Mouse (Mus musculus) midbrain, embryonic 14.5 days (tissue): ENCODE results near the gene Lgalsl. TPM values are rescaled to one million over a fixed set of nuclear protein-coding genes. Genes with fewer than 3 reads are reported as not detected.

ENCODE experiments used
- ATAC-seq: fragments of 200-750 bp; cut with Nextera tagmentation; 2 replicates; pipeline ENCODE4 v1.8.0; 2017; ENCODE audit warnings: moderate number of reproducible peaks, moderate library complexity; ENCODE audit not compliant: low FRiP score, low TSS enrichment
- DNase-seq: peaks from one replicate; pipeline ENCODE4 v3.0.0-alpha.2; 2015
- H3K27ac ChIP-seq: fragments of 300-500 bp; sonication (generic); replicated peaks from 2 replicates; pipeline ENCODE4 v1.5.1; 2014; ENCODE audit warnings: mild to moderate bottlenecking, low read depth, low read length, moderate library complexity
- H3K27me3 ChIP-seq: fragments of 300-500 bp; sonication (generic); 2 replicates; pipeline ENCODE4 v1.6.1; 2014; ENCODE audit warnings: low read length, control low read depth, mixed read lengths; ENCODE audit not compliant: control insufficient read depth, insufficient read depth
- H3K36me3 ChIP-seq: fragments of 300-500 bp; sonication (generic); 2 replicates; pipeline ENCODE4 v1.6.1; 2014; ENCODE audit warnings: low read length, control low read depth; ENCODE audit not compliant: control insufficient read depth, insufficient read depth
- H3K4me1 ChIP-seq: fragments of 300-500 bp; sonication (generic); 2 replicates; pipeline ENCODE4 v1.6.1; 2014; ENCODE audit warnings: mild to moderate bottlenecking, antibody characterized with exemption, low read length, control low read depth; ENCODE audit not compliant: control insufficient read depth, insufficient read depth
- H3K4me2 ChIP-seq: fragments of 300-500 bp; sonication (generic); 2 replicates; pipeline ENCODE4 v1.6.1; 2014; ENCODE audit warnings: mild to moderate bottlenecking, low read length, moderate library complexity
- H3K4me3 ChIP-seq: fragments of 300-500 bp; sonication (generic); replicated peaks from 2 replicates; pipeline ENCODE4 v1.5.1; 2014; ENCODE audit warnings: low read depth, low read length
- H3K9ac ChIP-seq: fragments of 300-500 bp; sonication (generic); replicated peaks from 2 replicates; pipeline ENCODE4 v1.6.1; 2014; ENCODE audit warnings: mild to moderate bottlenecking, low read length, moderate library complexity
- H3K9me3 ChIP-seq: fragments of 300-500 bp; sonication (generic); 2 replicates; pipeline ENCODE4 v1.6.1; 2016; ENCODE audit warnings: low read length, control low read depth, mixed read lengths; ENCODE audit not compliant: control insufficient read depth
- WGBS: fragments of 180-500 bp; shearing (Covaris S2); extraction: QIAGEN DNeasy Blood & Tissue Kit; methylation state at CpG from one replicate; pipeline ENCODE4 v1.1.7; 2014; 5-methylcytosine and 5-hydroxymethylcytosine counted together
- polyA plus RNA-seq: library from polyadenylated mRNA; unstranded; fragments of >200 nt; fragmentation: Nextera tagmentation; extraction: Ambion mirVana; gene quantifications from 2 replicates; pipeline ENCODE4 v1.2.1, GENCODE M21; 2014

Lgalsl gene
- polyA plus RNA-seq, 1 experiment from 2014 or later, result 72.9 TPM

DNA sequence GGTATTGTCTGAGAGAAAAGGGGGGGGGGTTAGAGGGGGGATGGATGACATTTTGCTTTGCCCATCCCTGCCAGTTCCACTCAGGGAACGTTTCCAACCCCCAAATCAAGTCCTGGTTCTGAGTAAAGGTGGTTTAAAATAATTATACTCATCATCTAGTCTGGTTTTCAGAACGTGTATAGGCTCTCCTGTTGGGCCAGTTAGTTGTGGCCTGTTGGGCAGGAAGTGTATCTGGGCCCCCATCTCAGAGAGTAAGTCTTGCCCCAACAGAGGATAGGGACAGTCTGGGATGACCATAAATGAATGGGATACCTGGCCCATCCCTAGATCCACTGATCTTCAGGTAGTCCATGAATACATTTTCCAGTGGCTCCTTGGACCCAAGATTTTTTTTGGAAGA, 48.2 kb downstream of the Lgalsl start:
- no peaks in the 10 kb centered on the region for H3K27me3 ChIP-seq
- no peaks in the 10 kb centered on the region for H3K36me3 ChIP-seq
- H3K27ac ChIP-seq, result no peak overlapping the region
- no peak for DNase-seq
- WGBS, result 72% methylated on average over 2 of the region's 2 CpGs
- H3K4me2 ChIP-seq, result no peak overlapping the region
- H3K9ac ChIP-seq, result no peak overlapping the region
- H3K4me3 ChIP-seq, result no peak overlapping the region
- H3K4me1 ChIP-seq, result no peaks in the 10 kb centered on the region
- no peak for ATAC-seq
- H3K9me3 ChIP-seq, result 0 out of 2 replicates have a peak, but pooled peaks cover 4% of the 10 kb centered on the region

DNA sequence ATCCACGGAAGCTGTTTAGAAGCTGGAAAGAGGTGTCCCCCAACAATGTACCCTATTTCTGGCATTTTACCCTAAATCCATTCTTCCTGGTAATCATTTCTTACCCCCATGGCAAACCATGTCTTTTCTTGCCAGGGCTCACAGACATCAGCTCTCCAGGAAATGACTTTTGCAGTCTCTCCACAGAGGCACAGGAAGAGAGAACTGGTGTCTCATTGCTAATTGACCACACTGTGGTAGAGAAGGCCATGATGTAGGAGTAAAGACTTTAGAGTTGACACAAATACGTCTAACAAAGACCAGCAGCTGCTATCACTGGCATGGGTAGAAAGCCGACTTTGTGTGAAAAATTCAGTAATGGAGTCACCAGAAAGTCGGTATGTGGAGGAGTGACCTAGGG, 50.5 kb downstream of the Lgalsl start:
- WGBS, result 81% methylated on average over 4 of the region's 4 CpGs
- Histone ChIP-seq H3K36me3 (no peaks in the 10 kb centered on the region), H3K4me3 (no peak overlapping the region), H3K4me2 (no peak overlapping the region), H3K27ac (no peak overlapping the region), H3K4me1 (no peaks in the 10 kb centered on the region), H3K27me3 (no peaks in the 10 kb centered on the region), H3K9me3 (0 out of 2 replicates have a peak, but pooled peaks cover 4% of the 10 kb centered on the region), H3K9ac (no peak overlapping the region)
- no peak for DNase-seq
- no peak for ATAC-seq

DNA sequence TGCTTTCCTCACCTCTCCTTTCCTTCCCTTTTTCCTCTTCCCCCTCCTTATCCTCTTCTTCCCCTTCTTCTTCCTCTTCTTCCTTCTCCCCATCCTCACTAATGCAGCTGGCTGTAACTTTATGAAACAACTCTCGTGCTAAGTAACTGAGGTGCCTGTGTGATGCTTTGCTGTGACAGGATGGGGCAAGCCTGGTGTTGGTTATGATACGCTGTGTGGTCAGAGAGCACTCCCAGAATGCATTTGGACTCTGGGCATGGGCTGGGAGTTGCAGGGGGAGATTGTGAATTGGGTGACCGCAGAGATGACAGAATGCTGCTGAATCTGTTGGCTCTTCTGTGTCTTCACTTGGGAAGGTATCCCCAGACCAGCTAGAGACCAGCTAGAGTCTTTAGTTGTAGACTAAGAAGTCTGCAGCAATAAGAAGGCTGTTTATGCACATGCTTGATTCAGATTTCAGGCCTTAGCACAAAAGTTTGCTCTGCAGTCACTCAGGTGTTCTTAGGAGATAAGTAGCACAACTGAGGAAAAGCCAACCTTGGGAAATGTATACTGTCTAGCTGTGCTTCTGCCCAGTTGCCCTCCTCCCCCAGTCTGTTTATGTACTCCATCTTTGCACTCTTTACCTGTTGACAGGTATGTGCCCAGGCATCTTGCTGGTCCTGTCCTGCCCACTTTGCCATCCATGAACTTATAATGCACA, 51.8 kb downstream of the Lgalsl start:
- WGBS, result 89% methylated on average over 3 of the region's 3 CpGs
- Histone ChIP-seq H3K9me3 (no peaks in the 10 kb centered on the region), H3K27ac (no peak overlapping the region), H3K9ac (no peak overlapping the region), H3K27me3 (no peaks in the 10 kb centered on the region), H3K4me2 (no peak overlapping the region), H3K4me1 (no peaks in the 10 kb centered on the region), H3K36me3 (no peaks in the 10 kb centered on the region), H3K4me3 (no peak overlapping the region)
- no peak for DNase-seq
- ATAC-seq, result no peak

DNA sequence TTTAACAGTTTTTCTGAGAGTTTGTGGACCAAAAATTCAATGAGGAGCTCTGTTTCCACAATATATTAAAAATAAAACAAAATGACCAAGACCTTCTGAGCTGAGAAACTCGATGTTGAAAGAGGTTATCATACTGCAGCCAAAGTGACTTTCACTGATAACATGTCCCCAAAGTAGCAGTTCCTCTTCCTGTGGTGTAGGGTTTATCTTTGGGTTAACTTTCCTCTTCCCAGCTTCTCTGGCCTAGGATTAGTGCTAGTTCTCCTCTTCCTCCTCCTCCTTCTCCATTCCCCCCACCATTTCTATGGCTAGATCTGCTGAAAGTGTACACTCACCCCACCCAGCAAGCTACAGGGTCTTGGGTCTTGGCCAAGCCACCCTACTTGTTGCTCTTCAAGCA, 52.6 kb downstream of the Lgalsl start:
- no peaks in the 10 kb centered on the region for H3K9me3 ChIP-seq
- H3K27me3 ChIP-seq, result no peaks in the 10 kb centered on the region
- no peaks in the 10 kb centered on the region for H3K4me1 ChIP-seq
- ATAC-seq (no peak), DNase-seq (no peak)
- 85% methylated on average over 1 of the region's 1 CpGs for WGBS
- no peak overlapping the region for H3K4me3 ChIP-seq
- H3K27ac ChIP-seq, result no peak overlapping the region
- no peak overlapping the region for H3K4me2 ChIP-seq
- no peak overlapping the region for H3K9ac ChIP-seq
- no peaks in the 10 kb centered on the region for H3K36me3 ChIP-seq

DNA sequence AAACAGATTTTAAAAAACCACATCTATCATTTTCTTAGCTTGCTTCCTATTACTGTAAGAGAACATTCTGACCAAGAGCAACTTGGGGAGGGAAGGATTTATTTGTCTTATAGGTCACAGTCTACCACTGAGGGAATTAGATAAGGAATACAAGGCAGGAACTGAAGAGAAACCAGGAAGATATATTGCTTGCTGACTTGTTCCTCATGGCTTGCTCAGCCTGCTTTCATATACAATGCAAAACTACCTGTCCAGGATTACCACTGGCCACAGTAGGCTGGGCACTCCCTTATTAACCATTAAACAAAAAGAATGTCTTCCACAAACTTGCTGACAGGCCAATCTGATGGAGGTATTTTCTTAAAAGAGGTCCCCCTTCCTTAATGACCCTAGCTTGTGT, 54.2 kb downstream of the Lgalsl start:
- ATAC-seq, result no peak
- no peak overlapping the region for H3K9ac ChIP-seq

More for the DNA sequence above, 54.2 kb downstream of the Lgalsl start:
- Histone ChIP-seq H3K27ac (no peak overlapping the region), H3K36me3 (no peaks in the 10 kb centered on the region), H3K4me1 (no peaks in the 10 kb centered on the region), H3K4me2 (no peak overlapping the region), H3K9me3 (no peaks in the 10 kb centered on the region), H3K4me3 (no peak overlapping the region), H3K27me3 (no peaks in the 10 kb centered on the region)
- DNase-seq, result no peak

Other genes with a start within 250 kb of the Lgalsl start
- gene Aftph, start 89.5 kb downstream of the Lgalsl start, polyA plus RNA-seq, result 34.3 and 44.8 TPM in 2 replicates